Mouse (Mus musculus): Measurements from ENCODE around the gene Asb3.

The Asb3 gene

GRCm38 (mm10) chr11:30885171-30885871, at the start of gene Asb3, which contains the start of gene Gpr75:
Gene Asb3, plus strand, starts transcription at chr11:30885416.
Gene Gpr75, plus strand, starts transcription at chr11:30885358.
- peak; percentile 5 for DNase-seq (ENCODE audit: extremely low read depth, insufficient read length, low spot score)

GRCm38 (mm10) chr11:30838793-30839192, 46.4 kb upstream of the Asb3 start:
- DNase-seq (ENCODE audit: extremely low read depth, insufficient read length, low spot score): no peak

- peak; percentile 27 for DNase-seq (ENCODE audit: extremely low read depth, insufficient read length, low spot score)
Observed at GRCm38 (mm10) chr11:30844355-30844754, 40.9 kb upstream of the Asb3 start.

GRCm38 (mm10) chr11:30872425-30872824, 12.8 kb upstream of the Asb3 start:
- DNase-seq (ENCODE audit: extremely low read depth, insufficient read length, low spot score): no peak

- no peak for DNase-seq (ENCODE audit: extremely low read depth, insufficient read length, low spot score)
Observed at GRCm38 (mm10) chr11:30888153-30888552, 2.9 kb downstream of the Asb3 start.

GRCm38 (mm10) chr11:30896201-30896600, 11.0 kb downstream of the Asb3 start:
- no peak for DNase-seq (ENCODE audit: extremely low read depth, insufficient read length, low spot score)

GRCm38 (mm10) chr11:30899312-30899711, 14.1 kb downstream of the Asb3 start:
- DNase-seq (ENCODE audit: extremely low read depth, insufficient read length, low spot score): no peak

- no peak for DNase-seq (ENCODE audit: extremely low read depth, insufficient read length, low spot score)
Observed at GRCm38 (mm10) chr11:30912311-30912710, 27.1 kb downstream of the Asb3 start.

GRCm38 (mm10) chr11:30920641-30921040, 35.4 kb downstream of the Asb3 start:
- DNase-seq (ENCODE audit: extremely low read depth, insufficient read length, low spot score): no peak

- no peak for DNase-seq (ENCODE audit: extremely low read depth, insufficient read length, low spot score)
Observed at GRCm38 (mm10) chr11:30923283-30923682, 38.1 kb downstream of the Asb3 start.

- DNase-seq (ENCODE audit: extremely low read depth, insufficient read length, low spot score): no peak
Observed at GRCm38 (mm10) chr11:30928079-30928478, 42.9 kb downstream of the Asb3 start.

GRCm38 (mm10) chr11:30928498-30928897, 43.3 kb downstream of the Asb3 start:
- no peak for DNase-seq (ENCODE audit: extremely low read depth, insufficient read length, low spot score)

GRCm38 (mm10) chr11:30943522-30943921, 58.3 kb downstream of the Asb3 start:
- no peak for DNase-seq (ENCODE audit: extremely low read depth, insufficient read length, low spot score)

GRCm38 (mm10) chr11:30952829-30953228, 67.6 kb downstream of the Asb3 start:
- no peak for DNase-seq (ENCODE audit: extremely low read depth, insufficient read length, low spot score)

GRCm38 (mm10) chr11:30953469-30954154, 68.4 kb downstream of the Asb3 start:
- DNase-seq (ENCODE audit: extremely low read depth, insufficient read length, low spot score): peak; percentile 62

- DNase-seq (ENCODE audit: extremely low read depth, insufficient read length, low spot score): peak; percentile 90
Observed at GRCm38 (mm10) chr11:30954279-30954725, 69.1 kb downstream of the Asb3 start, which contains the start of gene Erlec1. Gene Erlec1, minus strand, starts transcription at chr11:30954335.

- no peak for DNase-seq (ENCODE audit: extremely low read depth, insufficient read length, low spot score)
Observed at GRCm38 (mm10) chr11:30985237-30985636, 100.0 kb downstream of the Asb3 start.

- peak; percentile 90 for DNase-seq (ENCODE audit: extremely low read depth, insufficient read length, low spot score)
Observed at GRCm38 (mm10) chr11:30985877-30986624, 100.8 kb downstream of the Asb3 start, which contains the start of gene Chac2. Gene Chac2, minus strand, starts transcription at chr11:30986350.

GRCm38 (mm10) chr11:30986625-30987017, 101.4 kb downstream of the Asb3 start:
- DNase-seq (ENCODE audit: extremely low read depth, insufficient read length, low spot score): no peak

- no peak for DNase-seq (ENCODE audit: extremely low read depth, insufficient read length, low spot score)
Observed at GRCm38 (mm10) chr11:30996670-30997069, 111.5 kb downstream of the Asb3 start.

- no peak for DNase-seq (ENCODE audit: extremely low read depth, insufficient read length, low spot score)
Observed at GRCm38 (mm10) chr11:30998199-30998598, 113.0 kb downstream of the Asb3 start.
